Mouse (Mus musculus) erythroblast, embryonic 14.5 days (primary cell): ENCODE measurements around the gene Spats2l. TPM values are rescaled to one million over a fixed set of nuclear protein-coding genes. Genes with fewer than 3 reads are reported as not detected.

Source experiments
- H3K27me3 ChIP-seq: 2 replicates; pipeline ENCODE4 v1.6.1; 2012; ENCODE audit warnings: inconsistent platforms; ENCODE audit not compliant: control insufficient read depth
- H3K36me3 ChIP-seq: 2 replicates; pipeline ENCODE4 v1.6.1; 2012; ENCODE audit warnings: mild to moderate bottlenecking, inconsistent platforms; ENCODE audit not compliant: control insufficient read depth
- H3K4me1 ChIP-seq: 2 replicates; pipeline ENCODE4 v1.6.1; 2012; ENCODE audit warnings: inconsistent platforms; ENCODE audit not compliant: control insufficient read depth
- H3K4me3 ChIP-seq: replicated peaks from 2 replicates; pipeline ENCODE3; 2012; ENCODE audit warnings: moderate library complexity, mild to moderate bottlenecking, inconsistent platforms
- H3K9me3 ChIP-seq: 2 replicates; pipeline ENCODE4 v1.6.1; 2012; ENCODE audit warnings: low read length, inconsistent platforms, mixed read lengths; ENCODE audit not compliant: control insufficient read depth
- GATA1 ChIP-seq: IDR thresholded peaks from 2 replicates; pipeline ENCODE4 v1.6.1; 2012; ENCODE audit warnings: low read length, inconsistent platforms, mixed read lengths
- TAL1 ChIP-seq: IDR thresholded peaks from 3 replicates; pipeline ENCODE4 v1.6.1; 2012; ENCODE audit warnings: low read length, inconsistent platforms, mixed read lengths
- polyA plus RNA-seq: library from polyadenylated mRNA; stranded (reverse); fragments of >175 nt; gene quantifications from 2 replicates; pipeline ENCODE4 v1.2.3, GENCODE M21; 2012

Spats2l gene
- polyA plus RNA-seq, 1 experiment, result not detected

DNA sequence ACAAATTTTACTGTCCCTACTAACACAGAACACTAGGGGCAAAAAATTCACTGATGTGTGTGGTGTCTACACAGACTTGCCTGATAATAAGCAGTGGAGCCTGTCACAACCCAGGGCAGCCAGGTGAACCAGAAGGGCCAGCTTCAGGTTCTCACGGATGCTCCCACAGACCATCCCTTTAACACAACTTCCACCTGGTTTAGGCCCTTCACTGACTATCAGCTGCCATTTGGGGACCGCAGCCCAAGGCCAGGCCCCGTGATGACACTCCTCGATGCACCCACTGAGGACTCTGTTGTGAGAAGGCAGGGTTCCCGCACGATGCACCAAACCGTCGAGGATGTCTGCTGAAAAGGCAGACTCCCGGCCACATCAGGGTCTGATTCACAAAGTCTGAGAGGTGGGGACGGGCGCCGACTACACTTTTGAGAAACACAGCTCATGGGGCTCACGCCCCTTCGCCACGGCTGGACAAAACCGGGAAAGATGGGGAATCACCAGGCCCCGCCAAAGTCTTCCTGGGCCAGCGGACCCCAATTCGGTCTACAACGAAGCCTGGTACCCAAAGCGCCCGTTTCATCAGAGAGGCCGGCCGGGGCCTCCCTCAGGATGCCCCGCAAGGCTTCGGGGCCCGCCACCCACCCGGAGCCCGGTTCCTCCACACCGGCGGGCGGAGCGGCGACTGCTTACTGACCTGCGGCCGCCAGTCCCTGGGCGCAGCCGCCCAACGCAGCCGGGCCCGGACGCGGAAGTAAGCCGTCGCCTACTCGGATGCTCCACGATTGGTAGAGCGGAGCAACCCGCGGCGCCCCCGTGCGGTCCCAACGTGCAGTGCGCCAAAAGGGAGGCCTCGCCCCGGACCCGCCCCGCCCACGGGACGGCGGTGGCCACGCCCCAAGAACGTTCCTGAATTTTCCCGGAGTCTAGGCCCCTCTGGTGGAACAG lies 195.6 kb downstream of the Spats2l start:
- no peaks in the 10 kb centered on the region for H3K9me3 ChIP-seq
- H3K27me3 ChIP-seq, result no peaks in the 10 kb centered on the region
- peak overlapping the region; percentile 83 for H3K4me3 ChIP-seq
- no peak for TF ChIP-seq TAL1
- TF ChIP-seq GATA1, result no peak
- peaks cover 18% of the 10 kb centered on the region for H3K4me1 ChIP-seq
- peaks cover 13% of the 10 kb centered on the region for H3K36me3 ChIP-seq

GRCm38 (mm10) chr1:57971588-57971987 lies 197.6 kb downstream of the Spats2l start:
- TF ChIP-seq GATA1, result no peak
- no peak for TF ChIP-seq TAL1

GRCm38 (mm10) chr1:57976860-57977259 lies 202.9 kb downstream of the Spats2l start:
- TF ChIP-seq GATA1 (no peak), TAL1 (no peak)

More at GRCm38 (mm10) chr1:57971588-57971987, 197.6 kb downstream of the Spats2l start:
- H3K9me3 ChIP-seq, result no peaks in the 10 kb centered on the region
- peaks cover 18% of the 10 kb centered on the region for H3K4me1 ChIP-seq
- no peak overlapping the region for H3K4me3 ChIP-seq
- H3K36me3 ChIP-seq, result peaks cover 3% of the 10 kb centered on the region
- H3K27me3 ChIP-seq, result no peaks in the 10 kb centered on the region

DNA sequence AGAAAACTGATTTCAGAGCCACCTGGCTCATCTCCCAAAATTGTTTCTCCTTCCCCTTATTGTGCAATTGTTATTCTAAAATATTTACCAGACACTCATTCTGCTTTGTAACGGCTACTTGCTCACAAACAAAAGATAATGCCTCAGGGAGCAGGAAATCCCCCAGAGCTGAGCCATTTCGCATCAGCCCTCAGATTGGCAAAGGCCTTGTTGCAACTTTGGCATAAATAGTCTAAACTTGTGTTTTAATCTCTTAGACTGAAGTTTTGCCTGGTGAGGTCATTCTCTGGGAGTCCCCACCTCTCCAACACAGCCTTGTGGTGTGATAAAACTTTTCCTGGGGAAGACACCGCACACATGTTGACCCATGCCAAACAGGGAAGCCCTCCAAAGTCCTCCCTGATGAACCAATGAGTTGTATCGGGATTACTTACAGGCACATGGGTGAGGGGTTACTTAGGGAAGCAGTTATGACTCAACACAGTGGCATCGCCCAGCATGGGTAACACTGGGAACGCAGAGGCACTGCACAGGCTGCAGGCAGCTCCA lies 215.2 kb downstream of the Spats2l start:
- H3K9me3 ChIP-seq, result no peaks in the 10 kb centered on the region
- H3K27me3 ChIP-seq, result no peaks in the 10 kb centered on the region
- no peak overlapping the region for H3K4me3 ChIP-seq
- TF ChIP-seq TAL1, result no peak
- TF ChIP-seq GATA1, result no peak
- no peaks in the 10 kb centered on the region for H3K36me3 ChIP-seq
- H3K4me1 ChIP-seq, result no peaks in the 10 kb centered on the region

More at GRCm38 (mm10) chr1:57976860-57977259, 202.9 kb downstream of the Spats2l start:
- Histone ChIP-seq H3K4me1 (no peaks in the 10 kb centered on the region), H3K36me3 (no peaks in the 10 kb centered on the region), H3K4me3 (no peak overlapping the region), H3K9me3 (no peaks in the 10 kb centered on the region), H3K27me3 (no peaks in the 10 kb centered on the region)

GRCm38 (mm10) chr1:57991277-57991676 lies 217.3 kb downstream of the Spats2l start:
- no peak for TF ChIP-seq TAL1
- TF ChIP-seq GATA1, result no peak
- Histone ChIP-seq H3K9me3 (no peaks in the 10 kb centered on the region), H3K27me3 (no peaks in the 10 kb centered on the region), H3K36me3 (no peaks in the 10 kb centered on the region), H3K4me3 (no peak overlapping the region), H3K4me1 (peaks cover 4% of the 10 kb centered on the region)

- Histone ChIP-seq H3K4me1 (peaks cover 24% of the 10 kb centered on the region), H3K9me3 (no peaks in the 10 kb centered on the region), H3K27me3 (no peaks in the 10 kb centered on the region), H3K36me3 (peaks cover 27% of the 10 kb centered on the region), H3K4me3 (peak within 1 kb of the TSS; percentile 79)
- TF ChIP-seq GATA1, result no peak
- no peak for TF ChIP-seq TAL1
Observed at GRCm38 (mm10) chr1:57995432-57996132, 221.6 kb downstream of the Spats2l start, which contains the start of gene Sgo2a. TSS of gene Sgo2a (plus strand) at chr1:57995971.

DNA sequence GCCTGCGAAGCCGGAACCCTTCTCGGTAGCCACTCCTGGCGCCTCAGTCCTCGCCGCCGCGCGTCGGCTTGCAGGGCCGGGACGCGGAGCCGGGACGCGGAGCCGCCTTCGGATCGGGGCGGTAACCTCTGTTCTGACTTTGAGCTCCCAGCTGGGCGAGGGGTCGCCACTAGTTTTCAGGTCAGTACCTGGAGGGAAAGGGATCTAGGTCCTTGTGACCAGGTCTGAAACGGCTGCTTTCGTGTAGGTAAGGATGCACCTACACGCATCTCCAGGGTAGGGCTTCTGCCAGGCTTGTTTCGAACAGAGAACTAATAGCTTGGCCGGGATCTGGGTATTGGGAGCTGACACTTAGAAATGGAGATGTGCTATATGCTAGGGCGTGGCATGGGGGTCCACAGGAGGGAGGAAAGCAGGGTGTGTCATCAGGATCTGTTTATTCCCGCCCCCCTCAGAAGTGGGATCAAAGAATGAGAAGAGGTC lies 222.2 kb downstream of the Spats2l start:
- Histone ChIP-seq H3K4me3 (peak overlapping the region; percentile 79), H3K36me3 (peaks cover 33% of the 10 kb centered on the region), H3K4me1 (peaks cover 24% of the 10 kb centered on the region)

More for the DNA sequence above, 222.2 kb downstream of the Spats2l start:
- no peaks in the 10 kb centered on the region for H3K27me3 ChIP-seq
- no peaks in the 10 kb centered on the region for H3K9me3 ChIP-seq
- TF ChIP-seq TAL1 (no peak), GATA1 (no peak)

Other genes with a start within 250 kb of the Spats2l start
- 0.17 and 0.39 TPM in 2 replicates for gene Sgo2a, start 221.8 kb downstream of the Spats2l start, polyA plus RNA-seq
- 0.28 and 0.38 TPM in 2 replicates for gene Kctd18, start 244.8 kb downstream of the Spats2l start, polyA plus RNA-seq